Mouse (Mus musculus): ENCODE results near the gene Trpm2. TPM values are rescaled to one million over a fixed set of nuclear protein-coding genes. Genes with fewer than 3 reads are reported as not detected.

Trpm2 gene
- polyA plus RNA-seq, 1 experiment from 2014 or later, result 0.20 TPM

DNA sequence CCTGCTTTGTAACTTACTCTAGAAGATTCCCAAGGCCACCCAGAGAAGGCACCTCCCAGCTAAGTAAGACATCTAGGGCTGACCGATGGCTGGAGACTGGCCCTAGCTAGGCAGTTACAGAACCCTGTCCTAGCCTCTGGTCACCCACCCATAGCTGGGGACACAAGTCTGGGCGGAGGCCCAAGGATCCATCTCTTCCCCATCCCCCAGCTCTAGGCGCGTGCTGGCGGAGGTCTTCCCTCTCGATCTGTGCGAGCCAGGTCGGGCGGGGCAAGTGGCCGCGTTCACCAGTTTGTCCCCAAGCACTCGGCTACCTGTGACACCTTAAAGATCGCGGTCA, 68.5 kb downstream of the Trpm2 start:
- Histone ChIP-seq H3K4me2 (ENCODE audit: low read length) (peak overlapping the region; percentile 93), H3K36me3 (ENCODE audit: insufficient read depth, low read length) (no peaks in the 10 kb centered on the region), H3K9ac (ENCODE audit: low read depth, low read length) (peak overlapping the region; percentile 57; the same call in 1 of the 2 replicates), H3K27ac (no peak overlapping the region), H3K9me3 (replicated peaks; ENCODE audit: low read length) (no peaks in the 10 kb centered on the region), H3K4me1 (replicated peaks; ENCODE audit: insufficient read depth, low read length) (0 out of 2 replicates have a peak, but pooled peaks cover 2% of the 10 kb centered on the region), H3K27me3 (ENCODE audit: insufficient read depth, low read length) (no peaks in the 10 kb centered on the region), H3K4me3 (replicated peaks; ENCODE audit: low read depth, low read length) (peak overlapping the region; percentile 62)
- ATAC-seq (replicated peaks; ENCODE audit: low FRiP score, low read depth), result peak; percentile 7; the same call in 1 of the 2 replicates
- peak; percentile 27 for DNase-seq (ENCODE audit: low spot score)
- 2% methylated on average over 14 of the region's 14 CpGs for WGBS
- TF ChIP-seq CTCF (IDR thresholded peaks at IDR 0.05; ENCODE audit: low read depth), result no peak

DNA sequence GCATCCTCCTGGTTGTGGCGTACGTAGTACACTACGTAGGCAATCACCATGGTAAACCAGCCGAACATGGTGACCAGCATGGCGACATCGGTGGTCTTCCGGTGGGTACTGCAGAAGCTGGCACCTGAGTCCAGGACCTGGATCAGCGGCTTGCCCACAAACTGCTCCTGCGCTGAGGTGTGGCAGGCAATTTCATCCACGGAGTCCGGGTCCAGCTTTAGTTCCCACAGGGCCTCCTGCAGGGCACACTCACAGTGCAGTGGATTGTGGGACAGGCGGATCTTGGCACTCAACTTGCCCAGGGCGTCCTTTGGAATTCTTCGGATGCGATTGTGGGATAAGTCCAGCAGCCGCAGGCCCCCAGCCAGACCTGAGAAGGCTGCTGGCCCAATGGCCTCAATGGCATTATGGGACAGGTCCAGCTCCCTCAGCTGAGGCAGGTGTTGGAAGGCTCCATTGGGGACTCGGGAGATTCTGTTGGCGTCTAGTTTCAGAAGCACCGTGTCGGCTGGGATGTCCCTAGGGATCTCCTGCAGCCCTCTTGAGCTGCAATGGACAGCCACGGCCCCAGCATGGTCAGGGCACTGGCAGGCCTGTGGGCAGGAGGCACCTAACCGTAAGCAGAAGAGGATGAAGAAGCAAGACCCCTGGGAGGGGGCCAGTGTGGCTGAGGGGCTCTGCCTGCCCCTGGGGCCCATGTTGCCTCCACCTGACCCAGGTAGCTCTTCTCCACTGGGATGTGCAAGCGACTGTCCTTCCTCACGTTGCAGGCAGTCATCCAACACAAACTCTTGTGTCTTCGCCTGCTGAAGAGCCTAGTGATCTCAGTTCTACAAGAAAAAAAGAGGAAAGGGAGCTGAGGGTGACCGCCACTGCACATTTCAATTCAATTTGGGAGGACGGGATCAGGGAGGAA, 69.2 kb downstream of the Trpm2 start:
- ATAC-seq (replicated peaks; ENCODE audit: low FRiP score, low read depth) (no peak), DNase-seq (ENCODE audit: low spot score) (no peak)
- 83% methylated on average over 27 of the region's 27 CpGs for WGBS
- H3K9ac ChIP-seq (ENCODE audit: low read depth, low read length), result no peak overlapping the region
- H3K27me3 ChIP-seq (ENCODE audit: insufficient read depth, low read length), result no peaks in the 10 kb centered on the region
- H3K4me1 ChIP-seq (replicated peaks; ENCODE audit: insufficient read depth, low read length), result 0 out of 2 replicates have a peak, but pooled peaks cover 2% of the 10 kb centered on the region
- TF ChIP-seq CTCF (IDR thresholded peaks at IDR 0.05; ENCODE audit: low read depth), result no peak
- no peaks in the 10 kb centered on the region for H3K36me3 ChIP-seq (ENCODE audit: insufficient read depth, low read length)
- peak overlapping the region; percentile 93; the same call in 1 of the 2 replicates for H3K4me2 ChIP-seq (ENCODE audit: low read length)
- no peak overlapping the region for H3K27ac ChIP-seq
- peak overlapping the region; percentile 62 for H3K4me3 ChIP-seq (replicated peaks; ENCODE audit: low read depth, low read length)
- H3K9me3 ChIP-seq (replicated peaks; ENCODE audit: low read length), result no peaks in the 10 kb centered on the region

DNA sequence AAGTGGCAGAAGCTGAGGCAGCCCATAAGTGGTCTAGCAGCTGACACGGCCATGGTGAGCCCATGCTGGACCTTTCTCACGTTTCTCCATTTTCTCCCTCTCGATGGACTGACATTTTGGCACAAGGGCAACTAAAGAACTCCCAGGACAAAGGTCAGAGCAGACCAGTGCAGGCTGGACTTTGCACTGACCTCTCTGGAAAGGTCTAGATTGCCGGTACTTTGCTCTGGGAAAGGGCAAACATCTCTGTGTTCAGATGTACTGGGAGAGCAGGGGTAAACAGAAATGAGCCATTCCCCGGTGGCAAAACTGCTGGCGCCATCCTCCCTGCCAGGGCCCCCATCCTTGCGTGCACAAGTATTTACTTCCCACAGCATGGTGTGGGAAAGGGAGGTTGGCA, 70.2 kb downstream of the Trpm2 start:
- Histone ChIP-seq H3K27ac (no peak overlapping the region), H3K36me3 (ENCODE audit: insufficient read depth, low read length) (no peaks in the 10 kb centered on the region), H3K4me1 (replicated peaks; ENCODE audit: insufficient read depth, low read length) (0 out of 2 replicates have a peak, but pooled peaks cover 2% of the 10 kb centered on the region), H3K4me3 (replicated peaks; ENCODE audit: low read depth, low read length) (no peak overlapping the region), H3K27me3 (ENCODE audit: insufficient read depth, low read length) (no peaks in the 10 kb centered on the region), H3K9me3 (replicated peaks; ENCODE audit: low read length) (no peaks in the 10 kb centered on the region), H3K9ac (ENCODE audit: low read depth, low read length) (no peak overlapping the region), H3K4me2 (ENCODE audit: low read length) (no peak overlapping the region)
- no peak for TF ChIP-seq CTCF (IDR thresholded peaks at IDR 0.05; ENCODE audit: low read depth)
- no peak for ATAC-seq (replicated peaks; ENCODE audit: low FRiP score, low read depth)
- 81% methylated on average over 7 of the region's 7 CpGs for WGBS
- no peak for DNase-seq (ENCODE audit: low spot score)

DNA sequence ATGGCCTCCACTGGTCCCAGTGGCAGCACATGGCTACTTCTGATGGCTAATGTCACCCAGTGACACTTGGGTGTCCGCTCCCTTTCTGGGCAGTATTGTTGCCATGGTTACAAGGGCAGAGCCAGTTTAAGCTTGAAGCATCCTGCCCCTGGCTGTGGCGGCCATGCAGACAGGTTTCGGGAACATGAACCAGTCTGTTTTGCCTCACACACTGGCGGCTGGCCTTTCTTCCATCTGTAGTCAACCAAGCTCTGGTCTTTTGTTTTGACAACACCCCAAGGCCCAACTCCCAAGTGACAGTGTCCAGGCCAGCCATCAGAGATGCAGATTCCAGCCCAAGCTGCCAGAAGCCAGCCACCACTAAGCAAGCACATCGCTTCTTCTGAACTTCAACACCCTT, 74.8 kb downstream of the Trpm2 start:
- no peak for DNase-seq (ENCODE audit: low spot score)
- no peaks in the 10 kb centered on the region for H3K4me1 ChIP-seq (replicated peaks; ENCODE audit: insufficient read depth, low read length)
- no peak overlapping the region for H3K27ac ChIP-seq
- H3K9ac ChIP-seq (ENCODE audit: low read depth, low read length), result no peak overlapping the region
- TF ChIP-seq CTCF (IDR thresholded peaks at IDR 0.05; ENCODE audit: low read depth), result no peak
- no peaks in the 10 kb centered on the region for H3K9me3 ChIP-seq (replicated peaks; ENCODE audit: low read length)
- H3K4me2 ChIP-seq (ENCODE audit: low read length), result no peak overlapping the region
- H3K4me3 ChIP-seq (replicated peaks; ENCODE audit: low read depth, low read length), result no peak overlapping the region
- no peaks in the 10 kb centered on the region for H3K36me3 ChIP-seq (ENCODE audit: insufficient read depth, low read length)
- no peak for ATAC-seq (replicated peaks; ENCODE audit: low FRiP score, low read depth)
- H3K27me3 ChIP-seq (ENCODE audit: insufficient read depth, low read length), result no peaks in the 10 kb centered on the region
- 64% methylated on average over 5 of the region's 5 CpGs for WGBS

DNA sequence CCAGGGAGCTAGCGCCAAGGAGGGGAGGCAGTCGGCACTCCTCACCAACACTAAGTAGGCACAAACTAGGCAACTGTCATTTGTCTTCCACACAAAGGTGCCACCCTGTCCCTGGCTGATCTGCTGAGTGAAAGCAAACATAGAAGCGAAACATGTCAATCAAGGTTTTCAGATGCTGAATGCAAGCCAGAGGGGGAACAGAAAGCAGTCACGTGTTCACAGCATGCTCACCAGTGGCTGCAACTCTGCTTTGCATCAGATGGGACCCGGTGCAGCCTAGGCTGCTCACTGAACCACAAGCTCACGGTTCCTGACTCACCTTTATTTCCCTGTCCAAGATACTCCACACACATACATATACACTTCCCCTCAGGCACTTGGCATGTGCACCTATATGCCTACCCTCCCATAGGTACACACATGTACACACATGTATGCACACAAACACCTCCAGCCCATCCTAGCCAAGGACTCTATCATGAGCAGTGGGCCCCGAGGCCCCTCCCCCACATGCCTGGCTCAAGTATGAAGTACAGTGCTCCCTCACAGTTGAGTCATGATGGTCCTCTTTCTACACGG, 79.3 kb downstream of the Trpm2 start:
- H3K36me3 ChIP-seq (ENCODE audit: insufficient read depth, low read length), result no peaks in the 10 kb centered on the region
- 82% methylated on average over 8 of the region's 8 CpGs for WGBS
- TF ChIP-seq CTCF (IDR thresholded peaks at IDR 0.05; ENCODE audit: low read depth), result no peak
- no peak overlapping the region for H3K4me2 ChIP-seq (ENCODE audit: low read length)
- DNase-seq (ENCODE audit: low spot score) (no peak), ATAC-seq (replicated peaks; ENCODE audit: low FRiP score, low read depth) (no peak)
- no peaks in the 10 kb centered on the region for H3K9me3 ChIP-seq (replicated peaks; ENCODE audit: low read length)
- no peak overlapping the region for H3K4me3 ChIP-seq (replicated peaks; ENCODE audit: low read depth, low read length)
- no peak overlapping the region for H3K9ac ChIP-seq (ENCODE audit: low read depth, low read length)
- no peak overlapping the region for H3K27ac ChIP-seq
- no peaks in the 10 kb centered on the region for H3K4me1 ChIP-seq (replicated peaks; ENCODE audit: insufficient read depth, low read length)
- H3K27me3 ChIP-seq (ENCODE audit: insufficient read depth, low read length), result no peaks in the 10 kb centered on the region

DNA sequence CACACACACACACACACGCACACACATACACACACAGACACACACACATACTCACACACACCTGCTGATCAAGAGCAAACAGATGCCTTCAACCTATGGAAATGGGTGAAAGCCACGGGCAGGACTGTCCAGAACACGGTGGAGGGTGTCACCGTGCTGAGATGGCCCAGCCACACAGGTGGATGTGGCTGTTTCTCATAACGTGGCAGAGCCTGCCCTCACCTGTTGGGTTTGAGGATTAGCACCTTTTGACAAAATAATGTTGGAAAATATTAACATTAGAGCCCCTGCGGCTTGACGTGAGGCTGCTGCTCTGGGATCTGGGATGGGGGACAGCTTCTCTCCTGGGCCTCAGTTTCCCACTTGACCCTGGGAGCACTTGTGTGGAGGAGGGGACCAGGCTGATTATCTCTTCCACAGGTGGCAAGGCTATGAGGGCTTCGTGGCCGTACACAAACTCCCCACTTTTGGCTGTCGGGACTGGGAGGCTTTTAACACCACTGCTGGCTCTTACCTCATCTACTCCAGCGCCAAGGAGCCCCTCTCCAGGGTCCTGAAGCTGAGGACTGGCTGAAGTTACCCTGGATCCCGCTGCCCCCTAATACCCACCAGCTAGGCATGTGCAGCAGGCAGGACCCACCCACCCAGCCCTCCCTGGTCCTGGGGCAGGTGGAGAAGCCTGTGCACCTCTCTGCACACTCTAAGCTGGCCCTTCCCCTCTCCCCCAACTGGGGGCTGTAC, 84.2 kb downstream of the Trpm2 start:
- ATAC-seq (replicated peaks; ENCODE audit: low FRiP score, low read depth) (no peak), DNase-seq (ENCODE audit: low spot score) (peak; percentile 37)
- WGBS, result 49% methylated on average over 12 of the region's 12 CpGs
- H3K4me3 ChIP-seq (replicated peaks; ENCODE audit: low read depth, low read length), result no peak overlapping the region
- H3K36me3 ChIP-seq (ENCODE audit: insufficient read depth, low read length), result no peaks in the 10 kb centered on the region
- H3K4me2 ChIP-seq (ENCODE audit: low read length), result no peak overlapping the region
- no peaks in the 10 kb centered on the region for H3K4me1 ChIP-seq (replicated peaks; ENCODE audit: insufficient read depth, low read length)
- no peaks in the 10 kb centered on the region for H3K9me3 ChIP-seq (replicated peaks; ENCODE audit: low read length)
- H3K27me3 ChIP-seq (ENCODE audit: insufficient read depth, low read length), result no peaks in the 10 kb centered on the region
- no peak overlapping the region for H3K9ac ChIP-seq (ENCODE audit: low read depth, low read length)
- TF ChIP-seq CTCF (IDR thresholded peaks at IDR 0.05; ENCODE audit: low read depth), result peak; percentile 41; the same call in 1 of the 2 replicates
- H3K27ac ChIP-seq, result no peak overlapping the region
